Comparison of ENCODE assay signal across 9 mouse cellular contexts in the genomic region with DNA sequence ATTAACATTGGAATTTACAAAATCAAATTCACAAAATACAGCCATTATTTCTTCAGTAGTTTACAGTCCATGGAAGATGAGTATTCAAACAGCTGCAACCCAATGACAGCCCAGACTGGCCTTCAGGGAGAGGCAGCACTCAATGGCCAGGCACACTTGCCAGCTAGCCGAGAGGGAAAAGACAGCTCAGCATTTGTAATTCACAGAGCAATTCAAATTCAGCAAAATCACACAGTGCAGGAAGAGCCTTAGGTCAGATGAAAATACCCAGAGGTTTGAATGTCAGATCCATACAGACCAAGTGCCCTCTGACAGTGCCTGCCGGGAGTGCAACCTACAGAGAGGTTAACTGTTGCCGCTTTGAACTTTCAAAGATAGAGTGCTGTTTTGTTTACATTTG.
A peak's percentile ranks its signal among the peaks of the same experiment; 100 is the strongest.
DNase-seq lines count a peak whose midpoint lies in the region; ATAC-seq and TF ChIP-seq lines count a peak whose summit lies in the region.
"Had no signal": no experiment of that assay in that cellular context is flagged by ENCODE, and none has a peak within 500 bp of the region (broad histone marks: within the 10 kb centered on the region; RNA-seq: fewer than 3 reads in every experiment).

No protein-coding gene starts in this region.

- no peaks in the 10 kb centered on the region for H3K27me3 ChIP-seq in intestine, postnatal 0 days (replicated peaks; ENCODE audit: control insufficient read depth, insufficient read depth, low read length)

- H3K9me3 ChIP-seq in intestine, postnatal 0 days (ENCODE audit: control insufficient read depth) = no peaks in the 10 kb centered on the region

- intact Hi-C loops in left cerebral cortex, adult 2 months (cut with DNase I) = no loop called here
- intact Hi-C loops in left cerebral cortex, postnatal 10 days (cut with DNase I) = no loop called here
- intact Hi-C loops in left cerebral cortex, postnatal 14 days (cut with DNase I) = no loop called here

- WGBS in intestine, postnatal 0 days = 29% methylated on average over 3 of the region's 3 CpGs

- H3K4me3 ChIP-seq in left cerebral cortex, adult 2 months = no peak overlapping the region
- H3K4me3 ChIP-seq in intestine, postnatal 0 days (ENCODE audit: low read depth, low read length) = no peak overlapping the region

- H3K4me1 ChIP-seq in intestine, postnatal 0 days (replicated peaks; ENCODE audit: control insufficient read depth, insufficient read depth, low read length) = peaks cover 21% of the 10 kb centered on the region

- no peak for ATAC-seq in intestine, postnatal 0 days

- H3K27ac ChIP-seq in left cerebral cortex, adult 2 months = peak overlapping the region; percentile 56; the same call in 1 of the 2 replicates
- H3K27ac ChIP-seq in intestine, postnatal 0 days (ENCODE audit: low read depth, low read length) = no peak overlapping the region

- H3K4me2 ChIP-seq in intestine, postnatal 0 days (replicated peaks; ENCODE audit: low read depth) = peak overlapping the region; percentile 64

- no peak overlapping the region for H3K9ac ChIP-seq in intestine, postnatal 0 days (ENCODE audit: low read depth, low read length)

- no peaks in the 10 kb centered on the region for H3K36me3 ChIP-seq in intestine, postnatal 0 days (ENCODE audit: control insufficient read depth, insufficient read depth)

- DNase-seq in adrenal gland, postnatal 36 days = peak; percentile 23 to 52
- no peak for DNase-seq in adrenal gland, postnatal 4 days (ENCODE audit: low spot score in 2 of 2)
- no peak for DNase-seq in left cerebral cortex, adult 2 months (ENCODE audit: extremely low spot score in 1 of 2, low spot score in 2 of 2)
- no peak for DNase-seq in left cerebral cortex, postnatal 10 days (ENCODE audit: extremely low spot score in 1 of 2, low spot score in 2 of 2)
- DNase-seq in brain, adult 2 months (ENCODE audit: low read depth, low spot score) = peak; percentile 60
- DNase-seq in urinary bladder, postnatal 25 days (ENCODE audit: low spot score) = no peak
- no peak for DNase-seq in left cerebral cortex, postnatal 14 days (ENCODE audit: low spot score in 2 of 2)
- DNase-seq: cerebellum, postnatal 36 days had no signal

- no peak; the same call in 1 of the 2 replicates for TF ChIP-seq CTCF in left cerebral cortex, adult 2 months (IDR thresholded peaks at IDR 0.05)
- TF ChIP-seq CTCF in intestine, postnatal 0 days (IDR thresholded peaks at IDR 0.05; ENCODE audit: low read depth) = no peak

Comparison
In these comparisons a context has a peak if more than half of its experiments do, and no peak if none do; other contexts are left out.
1. DNase-seq: peak in adrenal gland, postnatal 36 days (2 of 2) and brain, adult 2 months (single experiment); none in adrenal gland, postnatal 4 days (0 of 2), left cerebral cortex, adult 2 months (0 of 2), left cerebral cortex, postnatal 10 days (0 of 2), urinary bladder, postnatal 25 days (single experiment) and left cerebral cortex, postnatal 14 days (0 of 2).